Mouse (Mus musculus) hindbrain, embryonic 13.5 days (tissue): ENCODE measurements around the gene Sept8. TPM values are rescaled to one million over a fixed set of nuclear protein-coding genes. Genes with fewer than 3 reads are reported as not detected.

ENCODE experiments used
- ATAC-seq: fragments of 200-750 bp; cut with Nextera tagmentation; 2 replicates; pipeline ENCODE4 v1.8.0; 2017; ENCODE audit warnings: moderate TSS enrichment; ENCODE audit not compliant: low FRiP score
- H3K27ac ChIP-seq: fragments of 300-500 bp; sonication (generic); 2 replicates; pipeline ENCODE4 v1.5.1; 2015; ENCODE audit warnings: inconsistent platforms, mild to moderate bottlenecking, moderate library complexity
- H3K27me3 ChIP-seq: fragments of 300-500 bp; sonication (generic); 2 replicates; pipeline ENCODE4 v1.6.1; 2015; ENCODE audit warnings: mild to moderate bottlenecking, inconsistent platforms
- H3K36me3 ChIP-seq: fragments of 300-500 bp; sonication (generic); 2 replicates; pipeline ENCODE4 v1.6.1; 2015; ENCODE audit warnings: mild to moderate bottlenecking, inconsistent platforms
- H3K4me1 ChIP-seq: fragments of 300-500 bp; sonication (generic); replicated peaks from 2 replicates; pipeline ENCODE4 v1.6.1; 2015; ENCODE audit warnings: inconsistent platforms
- H3K4me2 ChIP-seq: fragments of 300-500 bp; sonication (generic); 2 replicates; pipeline ENCODE4 v1.6.1; 2015; ENCODE audit warnings: inconsistent platforms, mild to moderate bottlenecking, moderate library complexity
- H3K4me3 ChIP-seq: fragments of 300-500 bp; sonication (generic); 2 replicates; pipeline ENCODE4 v1.5.1; 2015; ENCODE audit warnings: mild to moderate bottlenecking, inconsistent platforms
- H3K9ac ChIP-seq: fragments of 300-500 bp; sonication (generic); 2 replicates; pipeline ENCODE4 v1.6.1; 2015; ENCODE audit warnings: mild to moderate bottlenecking, inconsistent platforms
- H3K9me3 ChIP-seq: fragments of 300-500 bp; sonication (generic); 2 replicates; pipeline ENCODE4 v1.6.1; 2016; ENCODE audit warnings: inconsistent platforms
- WGBS: fragments of 180-500 bp; shearing (Covaris S2); methylation state at CpG from one replicate; pipeline ENCODE4 v1.1.7; 2015; 5-methylcytosine and 5-hydroxymethylcytosine counted together
- polyA plus RNA-seq: library from polyadenylated mRNA; unstranded; fragments of >200 nt; fragmentation: Nextera tagmentation; extraction: Ambion mirVana; gene quantifications from 2 replicates; pipeline ENCODE4 v1.2.1, GENCODE M21; 2015

Sept8 gene
- polyA plus RNA-seq, 1 experiment from 2014 or later = 17.3 TPM

GRCm38 (mm10) chr11:53502039-53502765, 16.9 kb upstream of the Sept8 start:
- Histone ChIP-seq H3K4me2 (no peak overlapping the region), H3K27me3 (peaks cover 60% of the 10 kb centered on the region), H3K4me3 (no peak overlapping the region), H3K9me3 (no peaks in the 10 kb centered on the region), H3K36me3 (no peaks in the 10 kb centered on the region), H3K9ac (no peak overlapping the region), H3K4me1 (peaks cover 13% of the 10 kb centered on the region; the same call in 1 of the 2 replicates), H3K27ac (no peak overlapping the region)
- no peak for ATAC-seq
- 83% methylated on average over 8 of the region's 8 CpGs for WGBS

- ATAC-seq = no peak
These were observed 15.3 kb upstream of the Sept8 start for GRCm38 (mm10) chr11:53503738-53504137.

GRCm38 (mm10) chr11:53504376-53504775, 14.7 kb upstream of the Sept8 start:
- H3K4me2 ChIP-seq = no peak overlapping the region
- no peaks in the 10 kb centered on the region for H3K36me3 ChIP-seq
- no peak overlapping the region for H3K4me3 ChIP-seq
- H3K4me1 ChIP-seq = peaks cover 17% of the 10 kb centered on the region; the same call in 1 of the 2 replicates
- no peaks in the 10 kb centered on the region for H3K9me3 ChIP-seq
- H3K9ac ChIP-seq = no peak overlapping the region
- WGBS = 92% methylated on average over 8 of the region's 8 CpGs
- peaks cover 44% of the 10 kb centered on the region for H3K27me3 ChIP-seq
- no peak for ATAC-seq
- H3K27ac ChIP-seq = no peak overlapping the region

More at GRCm38 (mm10) chr11:53503738-53504137, 15.3 kb upstream of the Sept8 start:
- Histone ChIP-seq H3K4me1 (peaks cover 17% of the 10 kb centered on the region; the same call in 1 of the 2 replicates), H3K9ac (no peak overlapping the region), H3K4me2 (no peak overlapping the region), H3K27ac (no peak overlapping the region), H3K36me3 (no peaks in the 10 kb centered on the region), H3K9me3 (no peaks in the 10 kb centered on the region), H3K4me3 (no peak overlapping the region), H3K27me3 (peaks cover 47% of the 10 kb centered on the region)
- WGBS = 92% methylated on average over 5 of the region's 5 CpGs

- no peaks in the 10 kb centered on the region for H3K9me3 ChIP-seq
- no peak overlapping the region for H3K4me3 ChIP-seq
- H3K36me3 ChIP-seq = no peaks in the 10 kb centered on the region
- no peak overlapping the region for H3K4me2 ChIP-seq
- H3K27me3 ChIP-seq = peaks cover 36% of the 10 kb centered on the region
- H3K9ac ChIP-seq = no peak overlapping the region
- H3K27ac ChIP-seq = no peak overlapping the region
- H3K4me1 ChIP-seq = peaks cover 17% of the 10 kb centered on the region; the same call in 1 of the 2 replicates
- WGBS = 46% methylated on average over 5 of the region's 5 CpGs
- 0 out of 2 replicates have a peak, but pooled peaks have one; percentile 36 for ATAC-seq
These were observed 13.9 kb upstream of the Sept8 start for GRCm38 (mm10) chr11:53505026-53505663.

- Histone ChIP-seq H3K4me2 (no peak overlapping the region), H3K4me3 (no peak overlapping the region), H3K9me3 (no peaks in the 10 kb centered on the region), H3K36me3 (no peaks in the 10 kb centered on the region), H3K9ac (no peak overlapping the region), H3K27me3 (peaks cover 21% of the 10 kb centered on the region), H3K27ac (no peak overlapping the region), H3K4me1 (peaks cover 13% of the 10 kb centered on the region; the same call in 1 of the 2 replicates)
- no peak for ATAC-seq
- WGBS = 88% methylated on average over 9 of the region's 9 CpGs
These were observed 11.8 kb upstream of the Sept8 start for GRCm38 (mm10) chr11:53507098-53507805.

- H3K36me3 ChIP-seq = no peaks in the 10 kb centered on the region
- H3K9me3 ChIP-seq = no peaks in the 10 kb centered on the region
- H3K27ac ChIP-seq = no peak overlapping the region
- peaks cover 13% of the 10 kb centered on the region; the same call in 1 of the 2 replicates for H3K4me1 ChIP-seq
- 41% methylated on average over 7 of the region's 7 CpGs for WGBS
- peaks cover 19% of the 10 kb centered on the region; the same call in 1 of the 2 replicates for H3K27me3 ChIP-seq
- H3K9ac ChIP-seq = no peak overlapping the region
- no peak overlapping the region for H3K4me3 ChIP-seq
- ATAC-seq = no peak
- H3K4me2 ChIP-seq = no peak overlapping the region
These were observed 10.9 kb upstream of the Sept8 start for GRCm38 (mm10) chr11:53508152-53508551.

- ATAC-seq = no peak
- H3K9me3 ChIP-seq = no peaks in the 10 kb centered on the region
- WGBS = 67% methylated on average over 3 of the region's 3 CpGs
- H3K4me2 ChIP-seq = no peak overlapping the region
- no peak overlapping the region for H3K4me3 ChIP-seq
- no peaks in the 10 kb centered on the region for H3K36me3 ChIP-seq
- H3K27ac ChIP-seq = no peak overlapping the region
- H3K4me1 ChIP-seq = peaks cover 13% of the 10 kb centered on the region; the same call in 1 of the 2 replicates
- H3K27me3 ChIP-seq = peaks cover 16% of the 10 kb centered on the region; the same call in 1 of the 2 replicates
- H3K9ac ChIP-seq = no peak overlapping the region
These were observed 10.5 kb upstream of the Sept8 start for GRCm38 (mm10) chr11:53508591-53508990.

- H3K9ac ChIP-seq = no peak overlapping the region
- peaks cover 19% of the 10 kb centered on the region for H3K27me3 ChIP-seq
- 43% methylated on average over 5 of the region's 5 CpGs for WGBS
- no peak for ATAC-seq
- H3K4me2 ChIP-seq = no peak overlapping the region
- no peaks in the 10 kb centered on the region for H3K9me3 ChIP-seq
- H3K4me1 ChIP-seq = peaks cover 5% of the 10 kb centered on the region; the same call in 1 of the 2 replicates
- H3K4me3 ChIP-seq = no peak overlapping the region
- no peaks in the 10 kb centered on the region for H3K36me3 ChIP-seq
- no peak overlapping the region for H3K27ac ChIP-seq
These were observed 8.7 kb upstream of the Sept8 start for GRCm38 (mm10) chr11:53510351-53510750.

GRCm38 (mm10) chr11:53516775-53517627, 2.1 kb upstream of the Sept8 start:
- no peak overlapping the region for H3K9ac ChIP-seq
- H3K9me3 ChIP-seq = no peaks in the 10 kb centered on the region
- H3K36me3 ChIP-seq = no peaks in the 10 kb centered on the region
- H3K4me2 ChIP-seq = no peak overlapping the region
- WGBS = 46% methylated on average over 8 of the region's 8 CpGs
- no peak for ATAC-seq
- H3K27ac ChIP-seq = no peak overlapping the region
- H3K27me3 ChIP-seq = peaks cover 40% of the 10 kb centered on the region
- H3K4me3 ChIP-seq = no peak overlapping the region
- peaks cover 24% of the 10 kb centered on the region for H3K4me1 ChIP-seq

- WGBS = 55% methylated on average over 5 of the region's 5 CpGs
- H3K4me1 ChIP-seq = peaks cover 41% of the 10 kb centered on the region
- no peak overlapping the region for H3K27ac ChIP-seq
- no peak overlapping the region for H3K4me3 ChIP-seq
- no peak overlapping the region for H3K9ac ChIP-seq
- H3K27me3 ChIP-seq = peaks cover 40% of the 10 kb centered on the region
- no peaks in the 10 kb centered on the region for H3K9me3 ChIP-seq
- H3K4me2 ChIP-seq = peak overlapping the region; percentile 83
- no peaks in the 10 kb centered on the region for H3K36me3 ChIP-seq
- no peak for ATAC-seq
These were observed 298 bp upstream of the Sept8 start for GRCm38 (mm10) chr11:53518759-53519158.

GRCm38 (mm10) chr11:53520122-53520978, 1.3 kb downstream of the Sept8 start:
- peak overlapping the region; percentile 71 for H3K27ac ChIP-seq
- peak overlapping the region; percentile 73 for H3K4me3 ChIP-seq
- H3K4me1 ChIP-seq = peaks cover 51% of the 10 kb centered on the region
- peak; percentile 34 for ATAC-seq
- WGBS = 3% methylated on average over 24 of the region's 24 CpGs
- peaks cover 30% of the 10 kb centered on the region for H3K27me3 ChIP-seq
- H3K36me3 ChIP-seq = no peaks in the 10 kb centered on the region
- peak overlapping the region; percentile 83 for H3K4me2 ChIP-seq
- peak overlapping the region; percentile 87 for H3K9ac ChIP-seq
- no peaks in the 10 kb centered on the region for H3K9me3 ChIP-seq
